Mouse (Mus musculus) c-Kit-negative CD71-positive TER-119-positive erythroid progenitor cells, embryonic 14.5 days (primary cell): ENCODE measurements around the gene Clec12a.

Experiments used
- DNase-seq: peaks from one replicate; pipeline ENCODE4 v3.0.0-alpha.2; 2013; ENCODE audit warnings: low read depth, low spot score

The Clec12a gene

DNA sequence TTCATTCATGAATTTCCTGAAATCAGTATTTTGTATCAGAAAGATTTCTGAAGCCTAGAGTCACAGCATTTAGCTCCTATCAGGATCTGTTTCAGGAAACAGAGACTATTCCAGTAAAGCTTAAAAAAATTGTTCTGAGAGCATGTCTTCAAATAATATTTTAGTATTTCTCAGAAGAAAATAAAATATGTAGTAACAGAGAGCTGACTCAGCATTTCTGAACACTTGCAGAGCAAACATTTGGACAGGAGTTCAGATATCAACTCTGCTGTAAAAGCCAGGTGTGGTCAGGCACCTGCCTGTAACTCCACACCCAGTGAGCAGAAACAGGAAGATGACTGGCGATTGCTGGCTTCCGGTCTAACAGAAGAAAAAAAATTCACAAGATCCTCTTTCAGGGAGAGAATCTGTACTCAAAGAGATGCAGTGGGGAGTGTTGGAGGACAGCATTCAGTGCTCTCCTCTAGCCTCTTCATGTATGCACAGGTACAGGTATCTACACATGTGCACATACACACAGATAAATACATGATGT, 32.5 kb downstream of the Clec12a start:
- DNase-seq, result no peak

DNA sequence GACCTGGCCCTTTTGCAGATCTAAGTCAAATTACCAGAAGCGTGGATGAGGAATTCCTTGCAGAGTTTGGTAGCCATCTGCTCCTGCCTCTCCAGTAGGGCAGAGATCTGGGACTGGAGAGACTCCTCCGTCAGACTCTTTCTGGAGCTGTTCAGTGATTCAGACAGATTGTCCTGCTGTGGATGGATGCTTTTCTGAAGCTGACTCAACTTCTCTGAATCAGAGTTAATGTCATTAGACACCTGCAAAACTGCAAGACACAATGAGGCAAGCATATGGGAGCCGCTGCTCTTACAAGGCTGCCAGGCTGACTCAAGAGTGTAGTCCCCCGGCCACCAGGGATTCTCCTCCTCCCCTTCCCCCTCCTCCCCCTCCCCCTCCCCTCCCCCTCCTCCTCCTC, 38.0 kb downstream of the Clec12a start:
- DNase-seq, result no peak

DNA sequence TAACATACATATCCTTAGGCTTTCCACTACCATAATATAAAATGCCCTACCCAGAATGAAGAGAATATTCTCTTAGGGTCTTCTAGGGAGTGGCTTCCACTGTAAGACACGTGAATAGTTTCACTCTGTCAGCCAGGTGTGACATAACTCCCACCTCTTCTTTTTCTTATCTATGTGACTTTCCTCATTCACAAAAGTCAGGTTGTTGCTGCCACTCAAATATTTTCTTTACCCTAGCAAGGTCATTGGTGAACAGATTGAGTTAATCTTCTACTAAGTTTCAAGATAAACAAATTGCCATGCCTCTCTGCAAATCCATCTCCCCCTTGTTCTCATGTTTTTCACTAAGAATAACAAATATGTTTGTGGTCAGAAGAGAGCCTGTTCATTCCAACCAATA, 39.2 kb downstream of the Clec12a start:
- no peak for DNase-seq

DNA sequence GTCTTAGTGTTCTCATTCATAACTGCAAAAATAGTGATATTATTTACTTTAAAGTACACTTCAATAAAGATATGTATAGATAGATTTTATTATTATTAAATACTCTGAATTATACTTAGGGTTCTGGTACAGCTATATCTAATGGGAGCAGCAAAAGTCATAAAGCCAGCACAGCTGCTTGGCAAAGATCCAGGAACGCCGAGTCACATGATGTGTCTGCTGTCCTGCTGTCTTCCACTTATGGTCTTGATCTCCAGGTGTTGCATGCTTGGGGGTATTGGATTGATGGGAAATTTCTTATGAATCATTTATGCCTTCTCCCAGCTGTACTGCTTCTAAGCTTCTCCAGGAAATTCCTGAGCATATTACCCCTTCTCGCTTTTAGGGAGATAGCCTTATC, 41.0 kb downstream of the Clec12a start:
- no peak for DNase-seq

DNA sequence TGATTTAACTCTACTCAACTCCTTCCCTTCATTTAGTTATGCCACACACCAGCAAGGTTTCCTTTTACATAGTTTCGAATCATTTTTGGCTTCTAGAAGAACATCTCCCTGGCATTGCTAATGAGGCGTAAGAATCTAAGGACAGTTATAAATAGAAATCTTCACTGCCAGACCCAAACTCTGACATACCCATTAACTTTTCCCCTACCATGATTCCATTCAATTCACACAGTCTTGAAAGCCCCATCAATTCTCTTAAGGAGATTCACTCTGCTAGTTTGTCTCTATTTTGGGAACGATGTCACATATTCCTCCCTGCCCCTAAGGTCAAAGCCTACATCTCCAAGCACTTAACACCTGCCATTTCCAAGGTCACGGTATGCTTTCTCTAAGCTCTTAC, 42.5 kb downstream of the Clec12a start:
- DNase-seq, result no peak

DNA sequence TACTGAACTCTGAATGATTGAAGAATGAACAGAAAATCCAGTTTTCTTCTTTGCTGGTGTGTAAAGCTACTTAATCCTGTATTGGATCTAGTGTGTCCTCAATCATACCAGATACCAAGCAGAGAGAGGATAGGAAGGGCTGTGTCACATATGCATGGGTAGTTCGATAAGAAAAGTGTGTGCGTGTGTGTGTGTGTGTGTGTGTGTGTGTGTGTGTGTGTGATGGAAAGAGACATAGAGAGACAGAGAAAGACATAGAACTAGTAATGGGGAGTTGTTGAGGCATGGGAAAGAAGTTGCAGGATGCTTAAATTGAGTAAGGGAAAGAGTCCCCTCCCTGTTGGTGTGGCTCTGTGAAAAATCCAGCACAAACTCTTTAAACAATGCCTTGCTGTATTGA, 43.3 kb downstream of the Clec12a start, which contains the start of gene Clec12b:
Gene Clec12b (minus strand): TSS at position 101 of the 400 bp plus-strand sequence.
- no peak for DNase-seq

DNA sequence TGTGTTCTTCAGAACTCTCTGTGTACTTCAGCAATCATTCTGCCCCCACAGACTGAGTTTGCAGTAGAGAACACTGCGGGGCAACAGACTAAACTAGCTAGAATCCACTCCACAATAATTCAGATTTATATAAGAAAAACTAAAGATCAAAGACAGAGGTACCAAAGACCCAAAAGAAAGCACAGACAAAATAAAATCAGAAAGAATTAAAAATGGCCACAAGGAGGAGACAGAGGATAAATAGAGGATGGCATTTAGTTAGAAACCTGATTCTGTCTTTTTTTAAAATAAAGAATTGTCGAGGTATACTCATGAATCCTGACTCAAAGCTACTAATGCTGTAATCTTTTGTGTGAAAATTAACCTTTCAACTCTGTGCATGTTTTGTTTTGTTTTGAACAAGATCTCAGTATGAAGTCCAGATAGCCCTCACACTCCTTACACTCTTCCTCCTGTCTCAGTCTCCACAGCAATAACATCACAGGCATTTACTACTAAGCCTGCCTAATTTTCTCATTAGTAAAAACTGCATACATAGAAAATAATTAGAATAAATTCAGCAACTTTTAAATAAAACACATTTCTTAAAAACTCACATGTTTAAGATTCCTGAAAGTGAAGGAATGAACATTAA, 50.7 kb downstream of the Clec12a start:
- no peak for DNase-seq

DNA sequence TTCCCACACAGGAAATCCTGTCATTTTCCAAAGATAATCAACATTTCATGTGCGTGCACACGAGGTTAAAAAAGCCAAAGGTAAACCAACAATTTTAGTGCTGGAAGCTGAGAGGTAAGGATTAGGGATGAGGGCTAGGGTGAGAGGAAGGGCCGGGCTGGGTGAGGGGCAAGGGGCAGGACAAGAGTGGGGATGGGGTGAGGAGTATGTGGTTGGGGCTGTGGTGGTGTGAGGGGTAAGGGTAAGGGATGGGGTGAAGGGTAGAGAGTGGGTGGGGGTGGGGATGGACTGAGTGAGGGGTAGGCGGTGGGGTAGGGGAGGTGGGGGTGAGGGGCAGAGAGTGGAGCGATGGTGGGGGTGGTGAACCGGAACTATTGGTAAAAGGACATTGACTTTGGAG, 51.2 kb downstream of the Clec12a start:
- DNase-seq, result no peak

DNA sequence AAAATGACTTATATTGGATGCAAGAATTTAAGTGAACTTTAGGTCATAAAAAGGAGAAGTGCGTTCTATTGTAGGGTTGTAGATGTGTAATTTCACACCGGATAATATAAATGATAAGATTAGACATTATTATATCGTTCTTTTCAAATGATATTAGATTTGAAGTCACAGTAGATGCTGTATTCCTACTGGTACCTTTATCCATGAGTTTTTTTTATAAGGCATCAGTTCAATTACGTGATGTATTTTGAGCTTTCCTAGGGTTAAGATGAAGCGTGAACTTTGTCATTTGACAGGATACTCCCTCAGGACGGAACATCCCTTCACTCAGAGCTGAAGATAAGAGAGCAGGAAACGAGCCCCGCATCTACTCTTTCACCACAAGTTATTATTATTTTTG, 54.5 kb downstream of the Clec12a start, which contains the start of gene Clec1b:
Gene Clec1b (plus strand): TSS at position 301 of the 400 bp plus-strand sequence.
- no peak for DNase-seq

DNA sequence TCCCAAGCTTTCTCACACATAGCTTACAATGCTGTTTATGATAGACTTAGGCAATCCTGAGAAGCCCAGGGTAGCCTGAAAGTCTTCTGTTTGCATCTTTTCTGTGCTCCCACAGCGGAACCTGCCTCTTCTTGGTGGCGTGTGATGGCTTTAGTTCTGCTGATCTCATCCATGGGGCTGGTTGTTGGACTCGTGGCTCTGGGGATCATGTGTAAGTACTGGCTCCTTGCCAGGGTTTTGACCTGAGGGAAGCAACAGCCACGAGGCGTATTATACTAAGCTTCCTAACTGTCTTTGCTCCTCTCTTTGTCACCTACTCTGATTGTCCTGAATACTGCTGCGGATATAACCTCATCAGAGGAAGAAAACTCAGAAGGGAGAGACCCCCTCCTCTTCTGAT, 57.5 kb downstream of the Clec12a start:
- no peak for DNase-seq

DNA sequence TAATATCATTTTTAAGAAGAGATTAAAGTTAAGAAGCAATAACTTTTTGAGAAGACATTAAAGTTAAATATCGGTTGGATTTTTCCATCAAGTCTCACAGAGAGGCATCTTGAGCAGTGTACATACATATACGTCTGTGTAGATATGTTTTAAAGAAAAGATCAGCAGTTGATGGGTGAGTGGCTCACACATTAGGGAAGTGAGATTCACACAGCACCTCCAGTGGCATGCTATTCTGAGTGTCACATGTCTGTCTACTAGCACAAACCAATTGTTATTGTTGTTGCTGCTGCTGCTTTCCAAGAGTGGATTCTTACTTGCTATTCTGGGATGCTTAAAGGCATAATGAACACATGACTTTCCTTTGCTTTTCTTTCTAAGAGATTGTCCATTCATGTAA, 59.9 kb downstream of the Clec12a start:
- DNase-seq, result no peak

DNA sequence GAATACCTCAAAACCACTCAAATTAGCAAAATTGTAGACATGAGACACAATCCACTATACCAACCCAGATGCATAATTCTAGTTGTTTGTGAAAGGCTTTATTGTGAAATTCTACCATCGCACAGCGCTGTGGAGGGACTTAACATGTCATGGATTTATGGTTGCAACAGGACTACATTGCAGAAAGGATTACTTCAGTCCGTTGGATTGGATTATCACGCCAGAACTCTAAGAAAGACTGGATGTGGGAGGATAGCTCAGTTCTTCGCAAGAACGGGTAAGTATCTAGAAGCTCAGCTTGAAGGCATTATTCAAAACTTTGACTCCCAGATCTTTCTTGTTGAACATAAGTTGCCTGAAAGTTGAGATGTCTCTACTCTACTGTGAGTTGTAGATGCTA, 60.9 kb downstream of the Clec12a start:
- DNase-seq, result no peak

DNA sequence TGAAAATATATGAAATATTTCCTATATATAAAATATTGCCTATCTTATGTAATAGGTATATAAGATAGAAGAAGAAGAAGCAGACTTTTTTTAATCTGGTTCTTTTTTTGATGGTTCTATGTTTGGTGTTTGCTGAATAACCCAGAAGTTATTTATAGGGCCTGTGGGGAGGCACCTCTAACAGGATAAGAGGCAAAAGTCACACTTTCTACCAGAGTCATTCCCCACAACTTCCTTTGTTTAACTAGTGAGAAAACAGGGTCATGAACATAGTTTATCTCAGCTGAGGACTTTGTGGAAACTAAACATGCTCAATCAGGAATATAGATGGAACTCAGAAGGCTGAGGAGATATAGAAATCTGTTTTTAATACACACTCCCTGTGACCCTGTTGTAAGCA, 63.5 kb downstream of the Clec12a start:
- DNase-seq, result no peak

DNA sequence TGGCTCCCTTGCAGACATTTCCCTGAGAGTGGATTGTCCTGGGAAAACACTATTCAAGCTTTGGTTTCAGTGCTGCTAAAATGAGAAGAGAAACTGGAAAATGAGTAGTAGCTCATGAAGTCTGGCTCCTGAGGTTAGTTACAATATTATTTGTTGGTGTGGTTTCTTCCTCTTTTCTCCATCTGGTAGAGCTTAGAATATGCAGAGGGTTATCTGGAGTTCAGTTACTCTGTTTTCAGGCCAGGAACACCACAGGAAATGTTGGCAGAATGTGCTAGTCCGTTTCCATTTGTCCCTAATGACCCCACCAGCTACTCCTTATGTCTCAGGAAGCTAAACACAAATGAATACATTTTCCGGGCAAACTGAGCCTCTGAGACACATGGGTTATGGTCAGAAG, 64.8 kb downstream of the Clec12a start:
- DNase-seq, result no peak

DNA sequence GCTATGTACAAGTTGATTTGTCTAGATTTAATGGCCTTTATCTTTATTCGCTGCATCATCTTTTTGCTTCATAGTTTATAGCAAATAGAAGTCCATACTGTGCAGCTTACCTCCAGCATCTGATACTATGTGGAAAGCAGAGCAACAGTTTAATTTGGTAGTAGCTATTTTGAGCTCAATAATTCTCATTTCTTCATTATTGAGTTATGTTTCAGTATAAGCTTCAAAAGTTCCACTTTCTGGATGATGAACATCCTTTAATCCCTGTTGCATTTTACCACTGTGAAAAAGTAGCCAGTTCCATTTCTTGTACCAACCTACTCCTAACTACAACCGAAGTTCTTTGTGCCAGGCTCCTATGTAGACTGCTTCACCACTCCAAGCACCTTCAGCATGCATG, 66.1 kb downstream of the Clec12a start, which contains the start of gene Clec9a:
Gene Clec9a (plus strand): TSS at position 301 of the 400 bp plus-strand sequence.
- no peak for DNase-seq

DNA sequence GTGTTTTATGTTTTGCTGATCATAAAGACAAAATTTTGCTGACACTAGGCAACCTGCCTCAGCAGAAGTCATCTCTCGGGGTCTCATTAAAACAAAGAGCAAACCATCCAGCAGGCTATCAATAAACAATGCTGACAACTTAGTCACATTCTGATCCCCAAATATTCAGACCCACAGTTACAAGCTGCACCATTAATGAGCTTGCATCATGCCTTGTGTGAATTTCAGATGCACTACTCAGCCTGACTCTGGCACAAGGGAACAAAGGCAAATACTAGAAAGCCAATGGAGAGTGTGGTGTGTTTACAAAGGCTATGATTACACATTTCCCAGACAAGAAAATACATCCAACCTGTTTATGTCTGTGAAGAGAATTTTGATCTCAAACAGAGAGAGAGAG, 71.7 kb downstream of the Clec12a start:
- DNase-seq, result no peak
